Mouse (Mus musculus): ENCODE data around the gene Exoc2.

Gene Exoc2

DNA sequence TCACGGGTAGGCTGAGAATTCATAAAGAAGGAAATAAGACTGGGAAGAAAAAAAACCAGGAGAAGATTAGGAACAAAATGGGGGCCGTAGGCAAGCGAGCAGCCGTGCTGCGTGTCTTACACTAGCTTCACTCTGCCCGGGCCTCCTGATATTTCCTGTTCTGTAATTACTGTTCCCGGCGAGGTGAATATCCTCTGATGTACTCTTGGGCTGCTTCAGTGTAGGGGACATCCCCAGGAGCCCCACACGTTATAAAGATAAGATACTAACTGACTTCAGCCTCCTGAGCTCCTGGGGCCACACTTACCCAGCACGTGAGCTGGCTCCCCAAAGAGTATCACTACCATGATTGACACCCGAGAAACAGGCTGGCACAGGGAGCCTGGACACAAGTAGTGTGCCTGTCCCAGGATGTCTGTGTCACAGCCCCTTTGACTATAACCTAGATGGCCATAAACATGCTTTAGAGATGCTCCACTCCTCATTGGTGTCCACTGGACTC is 196.2 kb downstream of the Exoc2 start:
- DNase-seq (ENCODE audit: low spot score in 2 of 2) = no peak

DNA sequence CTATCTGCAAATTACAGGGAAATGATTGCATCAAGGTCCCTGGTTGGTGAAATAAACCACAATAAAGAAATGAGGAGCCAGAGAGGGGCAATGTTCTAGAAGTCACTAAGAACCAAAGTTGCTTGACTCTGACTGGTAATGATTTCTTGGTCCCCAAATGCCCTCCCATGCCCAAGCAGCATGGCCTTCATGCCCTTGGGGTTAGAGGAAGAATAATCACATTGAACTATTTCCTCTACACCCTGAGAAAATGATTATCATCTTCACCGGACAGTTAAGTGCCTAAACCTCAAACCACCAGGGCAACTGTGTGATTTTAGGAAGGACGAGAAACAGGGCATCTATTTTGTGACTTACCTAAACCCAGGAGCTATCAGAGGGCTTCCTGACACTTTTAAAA is 197.9 kb downstream of the Exoc2 start:
- DNase-seq (ENCODE audit: low spot score in 2 of 2) = no peak

DNA sequence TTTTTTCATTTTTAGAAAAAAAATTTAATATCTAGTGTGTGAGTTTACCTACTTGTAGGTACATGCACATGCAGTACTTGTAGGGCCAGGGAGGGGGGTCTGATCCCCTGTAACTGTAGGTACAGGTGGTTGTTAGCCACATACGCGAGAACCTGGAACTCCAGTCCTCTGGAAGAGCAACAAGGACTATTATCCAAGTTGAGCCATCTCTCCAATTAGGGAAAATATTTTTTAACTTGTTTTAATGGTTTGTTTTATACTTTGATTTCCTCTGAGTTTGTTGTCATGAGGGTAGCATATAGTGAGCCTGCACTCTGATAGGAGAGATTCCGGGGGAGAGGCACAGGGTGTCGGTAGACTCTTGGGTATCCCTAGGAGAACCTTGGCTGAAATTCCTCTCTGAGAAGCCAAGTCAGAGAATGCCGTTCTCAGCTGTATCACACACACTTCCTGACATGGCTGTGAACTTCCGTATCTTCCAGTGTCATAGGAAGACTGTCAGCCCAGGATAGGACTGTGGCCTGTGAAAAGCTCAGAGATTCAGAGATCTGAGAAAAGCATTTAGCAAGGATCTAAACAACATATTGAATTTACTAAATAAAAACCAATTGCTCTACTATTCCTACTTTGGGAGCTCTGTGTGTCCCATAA is 206.3 kb downstream of the Exoc2 start:
- no peak for DNase-seq (ENCODE audit: low spot score in 2 of 2)

GRCm38 (mm10) chr13:30766636-30767476 is 207.0 kb downstream of the Exoc2 start:
- no peak for DNase-seq (ENCODE audit: low spot score in 2 of 2)

GRCm38 (mm10) chr13:30765906-30766305 is 208.0 kb downstream of the Exoc2 start:
- DNase-seq (ENCODE audit: low spot score in 2 of 2) = no peak

GRCm38 (mm10) chr13:30764014-30764740 is 209.7 kb downstream of the Exoc2 start:
- DNase-seq (ENCODE audit: low spot score in 2 of 2) = no peak

Data from left cerebral cortex, adult 9 months (tissue).